Mouse (Mus musculus) adrenal gland, adult 2 months (tissue): ENCODE measurements around the gene Car12. TPM values are rescaled to one million over a fixed set of nuclear protein-coding genes. Genes with fewer than 3 reads are reported as not detected.
"Not testable (repeated sequence)": the region's sequence is repeated elsewhere in the genome, so short reads cannot be mapped to it uniquely, and the experiment has no call there.

ENCODE experiments used
- DNase-seq: peaks from one replicate; pipeline ENCODE4 v3.0.0; 2021
- polyA plus RNA-seq: library from polyadenylated mRNA; depleted of rRNA; stranded (reverse); fragments of >200 nt; gene quantifications from 2 replicates; pipeline ENCODE4 v1.2.3, GENCODE M21; 2012; rRNA removed
- total RNA-seq, 2 experiments: library from RNA; stranded (reverse); gene quantifications; 2 replicates each; pipeline ENCODE4 v1.2.3; 2021

The Car12 gene
- total and polyA plus RNA-seq, 3 experiments, result 0.23 to 0.45 (median 0.42) TPM

DNA sequence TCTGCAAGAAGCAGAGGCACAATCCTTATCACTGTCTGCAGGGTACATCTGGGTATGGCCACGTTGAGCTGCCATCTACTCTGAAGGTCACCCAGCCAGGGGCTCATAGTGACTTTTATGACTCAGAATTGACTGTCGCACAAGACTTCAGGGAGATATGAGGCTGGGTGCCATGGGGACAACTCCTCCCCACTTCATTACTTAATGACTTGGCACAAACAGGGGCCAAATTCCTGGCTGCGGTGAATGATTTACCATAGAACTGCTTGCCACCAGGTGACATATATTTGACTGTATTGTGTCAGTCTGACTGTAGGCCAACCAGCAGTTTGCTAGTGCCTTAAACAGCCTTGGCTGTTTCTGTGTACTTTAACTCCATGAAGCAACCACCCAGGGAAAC, 55.8 kb downstream of the Car12 start:
- DNase-seq, result peak; percentile 75

DNA sequence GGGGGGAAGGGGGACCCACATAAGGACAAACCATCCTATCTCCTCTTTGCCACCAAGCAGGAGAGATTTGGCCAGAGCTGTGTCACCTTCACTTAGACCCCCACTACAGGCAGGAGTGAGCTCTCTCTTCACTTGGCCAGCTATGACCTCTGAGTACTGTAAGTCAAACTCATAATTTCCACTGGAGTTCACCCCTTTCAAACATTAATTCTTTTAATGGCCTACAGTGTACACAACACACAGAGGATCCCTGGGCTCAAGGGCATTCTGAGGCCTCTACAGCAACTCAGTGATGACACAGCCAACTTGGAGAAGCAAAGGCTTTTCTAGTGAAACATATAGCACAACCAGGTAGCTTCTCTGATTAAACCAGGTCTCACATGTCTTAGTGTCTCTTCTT, 57.2 kb downstream of the Car12 start:
- DNase-seq, result no peak

DNA sequence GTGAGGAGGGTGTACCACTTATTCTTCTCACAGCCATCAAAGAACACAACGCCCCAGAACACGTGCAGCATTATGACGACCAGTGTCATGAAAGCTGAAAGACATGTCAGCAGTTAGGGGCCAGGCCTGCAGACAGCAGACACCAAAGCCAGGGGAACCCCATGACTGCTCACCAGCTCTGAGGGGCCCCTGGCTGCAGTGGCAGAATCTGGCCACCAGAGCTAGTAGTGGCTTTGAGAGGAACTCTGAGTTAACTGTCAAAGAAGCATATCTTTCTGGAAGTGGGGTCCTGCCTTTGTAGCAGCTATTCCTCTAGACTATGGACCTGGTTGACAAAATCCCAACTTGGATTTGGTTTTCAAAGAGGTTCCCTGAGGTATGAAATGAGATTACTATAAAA, 71.1 kb downstream of the Car12 start:
- DNase-seq, result not testable (repeated sequence)

DNA sequence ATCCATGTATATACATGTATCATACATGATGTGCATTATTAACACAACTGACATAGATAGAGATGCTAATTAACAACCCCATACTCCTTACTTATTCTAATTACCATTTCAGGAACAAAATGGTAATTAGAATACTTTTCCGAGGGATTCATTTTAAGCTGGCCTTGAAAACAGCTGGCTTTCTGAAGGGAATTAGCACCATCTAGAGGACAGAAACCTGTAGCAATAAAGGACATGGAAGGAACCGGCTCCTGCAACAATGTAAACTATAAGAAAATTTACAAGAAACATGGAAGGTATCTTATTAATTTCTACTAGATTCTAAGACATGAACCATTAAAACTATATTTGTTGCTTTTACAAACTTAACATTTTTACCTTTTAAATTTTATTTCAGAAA, 74.3 kb downstream of the Car12 start:
- no peak for DNase-seq

DNA sequence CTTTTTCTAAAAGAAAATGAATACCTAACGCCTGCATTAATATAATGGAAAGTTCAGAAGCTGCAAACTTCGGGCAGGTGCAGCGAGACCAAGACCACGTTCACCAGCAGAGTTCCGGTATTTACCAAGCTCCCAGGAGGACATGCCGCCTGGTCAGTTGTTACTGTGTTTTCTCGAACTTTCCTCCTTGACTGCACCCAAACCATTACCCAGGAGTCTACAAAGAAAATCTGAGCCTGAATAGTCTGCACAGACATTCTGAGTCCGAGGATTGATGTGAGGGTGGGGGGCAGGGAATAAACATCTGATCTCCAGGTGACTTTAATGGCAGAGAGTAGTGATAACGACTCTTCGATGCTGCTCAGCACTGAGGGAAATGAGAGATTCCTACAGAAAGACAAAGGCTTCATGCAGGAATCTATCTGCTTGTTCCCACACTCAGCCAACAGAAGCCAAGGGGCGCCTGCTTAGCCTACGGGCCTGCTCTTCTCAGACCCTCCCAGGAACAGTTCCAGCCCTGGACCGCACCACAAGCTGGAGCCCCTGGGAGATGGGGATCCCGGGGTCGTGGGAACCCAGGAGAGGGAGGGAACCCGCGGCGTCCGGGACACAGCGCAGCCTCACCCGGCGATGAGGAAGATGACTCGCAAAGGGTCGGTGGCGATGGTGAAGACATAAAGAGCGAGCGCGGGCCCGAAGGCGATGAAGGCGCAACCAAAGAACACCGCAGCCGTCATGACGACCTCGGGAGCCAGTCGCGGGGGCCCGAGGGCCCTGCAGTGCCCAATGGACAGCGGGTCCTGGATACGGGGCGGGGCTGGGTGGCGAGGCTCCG, 81.4 kb downstream of the Car12 start:
- DNase-seq, result no peak

DNA sequence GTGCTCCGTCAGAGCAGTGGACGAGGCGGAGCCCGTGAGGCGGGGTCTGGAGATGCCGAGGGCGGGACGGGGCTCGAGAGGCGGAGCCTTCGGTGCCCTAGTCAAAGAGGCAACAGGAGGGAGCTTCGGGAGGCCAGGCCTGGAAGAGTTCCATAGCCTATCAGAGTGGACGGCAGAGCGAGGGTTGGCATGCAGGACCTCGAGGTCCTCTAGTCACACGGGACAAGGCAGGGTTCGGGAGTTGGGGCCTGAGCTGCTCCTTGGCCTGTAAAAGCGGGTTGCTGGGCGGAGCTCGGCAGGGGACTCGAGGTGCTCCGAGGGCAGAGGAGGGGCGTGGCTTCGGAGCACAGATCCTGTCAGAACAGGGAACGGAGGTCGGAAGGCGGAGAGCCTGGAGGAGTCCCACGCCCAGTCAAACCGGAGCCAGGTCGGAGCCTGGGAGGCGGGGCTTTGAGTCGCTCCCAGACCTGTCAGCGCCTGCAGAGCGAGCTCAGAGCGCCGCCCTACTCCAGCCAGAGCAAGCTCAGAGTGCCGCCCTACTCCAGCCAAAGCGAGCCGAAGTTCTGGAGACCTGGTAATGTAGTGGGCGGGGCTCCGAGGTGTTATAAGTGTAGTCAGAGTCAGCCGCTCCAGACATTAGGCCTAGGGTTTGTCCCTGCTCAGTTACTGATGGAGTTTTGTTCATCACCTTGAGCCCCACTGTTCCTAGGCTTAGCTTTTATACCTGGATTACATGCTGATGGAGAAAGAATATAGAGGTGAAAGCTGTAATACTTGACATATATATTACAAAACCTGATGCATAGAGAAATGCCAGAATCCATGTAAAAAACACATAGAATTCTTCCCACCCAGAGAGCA, 82.2 kb downstream of the Car12 start, which contains the start of gene Aph1b:
TSS of gene Aph1b (minus strand) at position 27 of the 861 bp plus-strand sequence.
- peak; percentile 99 for DNase-seq

DNA sequence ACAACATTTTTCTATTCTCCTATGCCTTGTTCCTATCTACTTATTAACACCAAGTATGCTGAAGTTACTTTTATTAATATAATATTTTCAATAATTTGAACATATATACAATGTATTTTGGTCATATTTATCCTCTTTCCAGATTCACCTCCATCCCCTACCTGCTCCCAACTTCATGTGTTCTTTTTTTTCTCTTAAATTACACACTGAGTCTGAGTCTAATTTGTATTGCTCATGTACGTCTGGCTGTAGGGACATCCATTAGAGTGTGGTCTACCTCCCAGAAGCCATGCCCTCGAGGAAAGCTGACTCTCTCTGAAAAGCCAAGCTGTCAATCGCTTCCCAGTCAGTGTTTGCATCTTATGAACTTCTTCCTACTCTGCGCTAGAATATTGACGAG, 83.3 kb downstream of the Car12 start, which contains the start of gene Gm10647:
TSS of gene Gm10647 (plus strand) at position 301 of the 400 bp plus-strand sequence.
- no peak for DNase-seq

DNA sequence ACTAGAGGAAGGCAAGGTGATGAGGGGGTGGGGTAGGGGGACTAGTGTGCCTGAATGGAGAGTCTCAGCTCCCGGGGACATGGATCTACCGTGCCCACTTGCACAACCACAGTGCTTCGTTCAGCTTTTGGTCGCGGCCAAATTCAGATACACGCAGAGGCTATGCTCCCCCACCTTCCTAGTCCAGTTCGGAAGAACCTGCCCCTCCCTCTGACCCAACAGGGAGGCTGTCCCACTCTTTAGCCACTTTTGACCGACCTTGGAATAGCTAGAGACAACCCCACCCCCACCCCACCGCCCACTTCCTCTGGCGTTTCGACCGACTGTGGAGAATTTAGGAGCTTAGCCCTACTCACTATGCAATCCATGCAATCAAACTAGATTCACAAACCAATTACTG, 88.5 kb downstream of the Car12 start:
- DNase-seq, result no peak

DNA sequence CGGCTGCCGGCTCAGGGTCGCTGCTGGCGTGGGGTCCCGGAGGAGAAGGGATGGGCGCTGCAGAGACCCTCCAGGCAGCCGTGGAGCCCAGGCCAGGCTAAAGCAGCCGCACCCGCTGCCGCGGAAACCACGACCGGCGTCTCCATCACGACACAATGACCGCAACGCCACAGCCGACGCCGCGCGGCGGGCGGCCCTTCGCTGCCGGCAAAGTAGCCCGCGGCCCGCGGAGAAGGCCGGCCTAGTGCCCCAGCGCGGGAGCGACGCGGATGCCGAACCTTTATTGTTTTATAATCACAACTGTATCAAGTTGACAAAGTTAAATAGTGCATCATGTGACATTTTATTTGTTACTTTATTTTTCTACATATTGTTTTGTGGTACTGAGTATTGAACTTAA, 92.5 kb downstream of the Car12 start:
- not testable (repeated sequence) for DNase-seq

DNA sequence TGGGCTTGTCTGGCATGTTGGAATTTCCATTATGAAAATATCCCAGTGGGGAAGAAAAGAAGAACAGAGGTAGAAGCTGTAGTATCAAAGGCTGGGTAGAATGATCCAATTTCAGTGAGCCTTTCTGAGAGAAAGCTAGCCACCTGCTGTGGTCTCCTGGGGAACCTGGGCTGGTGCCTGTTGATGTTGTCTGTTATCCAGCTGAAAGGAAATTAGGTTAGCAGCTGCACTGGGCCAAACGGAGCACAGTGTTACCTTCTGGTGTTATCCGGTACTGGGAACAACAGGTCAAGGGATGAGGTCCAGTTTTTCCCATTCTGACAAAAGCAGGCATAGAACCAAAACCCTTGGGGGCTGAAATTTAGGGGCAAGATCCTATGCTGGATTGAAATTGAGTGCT, 99.9 kb downstream of the Car12 start:
- DNase-seq, result no peak

Other genes with a start within 250 kb of the Car12 start
- under 1 TPM; 0.52 to 0.75 TPM for gene Fbxl22, start 199.1 kb upstream of the Car12 start, total RNA-seq
- gene Fbxl22, start 199.1 kb upstream of the Car12 start, polyA plus RNA-seq, result 1.8 and 2.7 TPM in 2 replicates
- gene Usp3, start 120.5 kb upstream of the Car12 start, total RNA-seq, result 10 to 100 TPM; 38.8 to 39.1 TPM
- 13.7 and 15.4 TPM in 2 replicates for gene Usp3, start 120.5 kb upstream of the Car12 start, polyA plus RNA-seq
- 1 to 10 TPM; 3.4 to 7.3 TPM for gene Aph1b, start 81.8 kb downstream of the Car12 start, total RNA-seq
- gene Aph1b, start 81.8 kb downstream of the Car12 start, polyA plus RNA-seq, result 3.4 and 3.9 TPM in 2 replicates
- under 1 TPM; 0.14 TPM for gene Gm10647, start 83.4 kb downstream of the Car12 start, total RNA-seq
- not detected in 2 replicates for gene Gm10647, start 83.4 kb downstream of the Car12 start, polyA plus RNA-seq
- gene Aph1c, start 121.0 kb downstream of the Car12 start, total RNA-seq, result 1 to 10 TPM; 4.2 to 4.3 TPM
- gene Aph1c, start 121.0 kb downstream of the Car12 start, polyA plus RNA-seq, result 1.4 and 1.6 TPM in 2 replicates
- gene Rab8b, start 206.0 kb downstream of the Car12 start, total RNA-seq, result 10 to 100 TPM; 14.6 to 19.4 TPM
- 3.2 and 3.9 TPM in 2 replicates for gene Rab8b, start 206.0 kb downstream of the Car12 start, polyA plus RNA-seq
- gene Rps27l, start 232.4 kb downstream of the Car12 start, total RNA-seq, result 100 to 1,000 TPM; 252 to 306 TPM
- 3.9 and 6.2 TPM in 2 replicates for gene Rps27l, start 232.4 kb downstream of the Car12 start, polyA plus RNA-seq